Mouse (Mus musculus) thymus, postnatal 0 days (tissue): ENCODE data around the gene Rnf157. TPM values are rescaled to one million over a fixed set of nuclear protein-coding genes. Genes with fewer than 3 reads are reported as not detected.
A peak's percentile ranks its signal among the peaks of the same experiment; 100 is the strongest.
"Not testable (repeated sequence)": the region's sequence is repeated elsewhere in the genome, so short reads cannot be mapped to it uniquely, and the experiment has no call there.

Source experiments
- DNase-seq: peaks from one replicate; pipeline ENCODE4 v3.0.0-alpha.2; 2015; ENCODE audit warnings: low spot score
- polyA plus RNA-seq: library from polyadenylated mRNA; unstranded; fragments of >200 nt; fragmentation: Nextera tagmentation; extraction: Ambion mirVana; gene quantifications from 2 replicates; pipeline ENCODE4 v1.2.1, GENCODE M21; 2015

Rnf157 gene
- polyA plus RNA-seq, 1 experiment from 2014 or later, result 56.7 TPM

GRCm38 (mm10) chr11:116434287-116434966 is 21.6 kb upstream of the Rnf157 start:
- DNase-seq, result peak; percentile 72

GRCm38 (mm10) chr11:116433356-116434286 is 20.8 kb upstream of the Rnf157 start, which contains the start of gene Ubald2:
TSS of gene Ubald2 (plus strand) at chr11:116434094.
- peak; percentile 100 for DNase-seq

GRCm38 (mm10) chr11:116432593-116433355 is 19.9 kb upstream of the Rnf157 start:
- no peak for DNase-seq

- no peak for DNase-seq
These were observed 19.3 kb upstream of the Rnf157 start for GRCm38 (mm10) chr11:116432127-116432526.

GRCm38 (mm10) chr11:116431428-116432077 is 18.7 kb upstream of the Rnf157 start:
- DNase-seq, result no peak

- no peak for DNase-seq
These were observed 18.0 kb upstream of the Rnf157 start for GRCm38 (mm10) chr11:116430723-116431427.

GRCm38 (mm10) chr11:116429862-116430613 is 17.2 kb upstream of the Rnf157 start:
- DNase-seq, result no peak

GRCm38 (mm10) chr11:116428872-116429859 is 16.3 kb upstream of the Rnf157 start:
- no peak for DNase-seq

GRCm38 (mm10) chr11:116426852-116427575 is 14.2 kb upstream of the Rnf157 start:
- DNase-seq, result no peak

- DNase-seq, result not testable (repeated sequence)
These were observed 13.5 kb upstream of the Rnf157 start for GRCm38 (mm10) chr11:116426328-116426727.

GRCm38 (mm10) chr11:116424621-116425407 is 12.0 kb upstream of the Rnf157 start:
- DNase-seq, result no peak

- DNase-seq, result peak; percentile 25
These were observed 11.2 kb upstream of the Rnf157 start for GRCm38 (mm10) chr11:116423782-116424620.

GRCm38 (mm10) chr11:116423214-116423613 is 10.4 kb upstream of the Rnf157 start:
- no peak for DNase-seq

- DNase-seq, result no peak
These were observed 9.7 kb upstream of the Rnf157 start for GRCm38 (mm10) chr11:116422562-116422961.

GRCm38 (mm10) chr11:116421102-116421501 is 8.3 kb upstream of the Rnf157 start:
- DNase-seq, result no peak
